In the genomic region with DNA sequence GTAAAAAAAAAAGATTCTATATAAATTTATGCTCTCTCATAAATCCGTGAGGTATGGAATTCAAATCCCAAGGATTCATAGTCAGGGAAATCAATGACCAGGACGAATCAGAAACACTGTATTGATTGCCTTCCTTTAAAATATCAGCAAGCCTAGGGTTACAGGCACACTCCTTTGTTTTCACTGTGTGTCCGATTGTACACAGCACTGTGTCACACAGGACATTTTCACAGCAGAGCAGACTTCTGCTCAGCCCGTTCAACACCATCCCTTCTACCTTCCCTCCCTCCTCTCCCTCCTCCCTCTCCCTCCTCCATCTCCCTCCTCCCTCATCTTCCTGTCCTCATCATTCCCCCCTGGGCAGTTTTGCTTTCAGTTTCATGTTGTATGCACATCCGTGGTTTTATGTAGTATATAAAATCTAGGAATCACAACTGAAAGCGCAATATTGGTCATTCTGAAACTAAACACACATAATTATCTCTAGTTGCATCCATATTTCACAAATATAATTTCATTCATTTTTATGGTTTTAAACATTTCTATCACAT, we compare ENCODE assay signal across 15 mouse cellular contexts. TPM values are rescaled to one million over a fixed set of nuclear protein-coding genes. Genes with fewer than 3 reads are reported as not detected.
DNase-seq lines count a peak whose midpoint lies in the region; ATAC-seq and TF ChIP-seq lines count a peak whose summit lies in the region.
"Had no signal": no experiment of that assay in that cellular context is flagged by ENCODE, and none has a peak within 500 bp of the region (broad histone marks: within the 10 kb centered on the region; RNA-seq: fewer than 3 reads in every experiment).

No protein-coding gene starts in this region.

- peaks cover 14% of the 10 kb centered on the region for H3K4me1 ChIP-seq in liver, adult 2 months (ENCODE audit: control insufficient read depth, insufficient read depth, low read length)
- H3K4me1 ChIP-seq in thymus, adult 2 months (replicated peaks; ENCODE audit: control insufficient read depth, insufficient read depth, low read length) = peaks cover 3% of the 10 kb centered on the region

- peak overlapping the region; percentile 22; the same call in 1 of the 2 replicates for H3K4me3 ChIP-seq in liver, adult 2 months (ENCODE audit: insufficient read depth, low read depth, low read length)
- H3K4me3 ChIP-seq in thymus, adult 2 months (ENCODE audit: control insufficient read depth, insufficient read depth, low read length) = peak overlapping the region; percentile 5; the same call in 1 of the 2 replicates

- no peaks in the 10 kb centered on the region for H3K27me3 ChIP-seq in liver, adult 2 months (ENCODE audit: control insufficient read depth, insufficient read depth, low read length)
- H3K27me3 ChIP-seq in thymus, adult 2 months (ENCODE audit: control insufficient read depth, insufficient read depth, low read length) = no peaks in the 10 kb centered on the region
- H3K27me3 ChIP-seq in splenic B cell, adult 2 months (ENCODE audit: control insufficient read depth, insufficient read depth, low read length, poor library complexity, severe bottlenecking) = no peaks in the 10 kb centered on the region; the same call in 1 of the 2 replicates
- H3K27me3 ChIP-seq: embryonic facial prominence, embryonic 13.5 days; lung, embryonic 15.5 days had no signal

- H3K79me2 ChIP-seq in liver, adult 2 months (ENCODE audit: control insufficient read depth, insufficient read depth, low read length) = no peaks in the 10 kb centered on the region

- TF ChIP-seq POLR2A in liver, adult 2 months (IDR thresholded peaks at IDR 0.05; ENCODE audit: extremely low read depth, insufficient read depth, low read length) = no peak
- TF ChIP-seq POLR2A in thymus, adult 2 months (IDR thresholded peaks at IDR 0.05; ENCODE audit: control insufficient read depth, extremely low read depth, insufficient read depth, low read length, poor library complexity) = no peak

- H3K9ac ChIP-seq in liver, adult 2 months (ENCODE audit: low read depth, low read length) = no peak overlapping the region
- H3K9ac ChIP-seq: embryonic facial prominence, embryonic 13.5 days had no signal

- peak; percentile 68 for ATAC-seq in inflammation-experienced regulatory T-cells, adult 6 months
- no peak for ATAC-seq in frontal cortex, adult (ENCODE audit: low TSS enrichment)
- ATAC-seq: forebrain, embryonic 16.5 days had no signal

- DNase-seq in liver, adult 2 months (ENCODE audit: extremely low read depth, low read depth, low spot score) = no peak
- DNase-seq in liver = no peak
- DNase-seq in thymus, adult 2 months = no peak
- no peak for DNase-seq in thymus, postnatal 25 days
- DNase-seq in splenic B cell, adult 2 months (ENCODE audit: low read depth, low spot score) = peak; percentile 36
- DNase-seq in T-cell, adult 2 months (ENCODE audit: low spot score) = no peak
- DNase-seq: cerebellum, postnatal 25 days; heart, postnatal 14 days; kidney, adult 8-10 months; right cerebral cortex, postnatal 25 days had no signal

- 42% methylated on average over 6 of the region's 6 CpGs for WGBS in liver, adult 2 months
- WGBS in thymus, adult 2 months = 48% methylated on average over 6 of the region's 6 CpGs

- H3K36me3 ChIP-seq in liver, adult 2 months (ENCODE audit: control insufficient read depth, insufficient read depth, low read length) = no peaks in the 10 kb centered on the region
- no peaks in the 10 kb centered on the region for H3K36me3 ChIP-seq in thymus, adult 2 months (ENCODE audit: control insufficient read depth, insufficient read depth, low read length)
- no peaks in the 10 kb centered on the region for H3K36me3 ChIP-seq in splenic B cell, adult 2 months (ENCODE audit: control insufficient read depth, insufficient read depth, low read length, poor library complexity, severe bottlenecking)
- H3K36me3 ChIP-seq: embryonic facial prominence, embryonic 13.5 days; lung, embryonic 15.5 days had no signal

- no peak for TF ChIP-seq CTCF in liver, adult 2 months (IDR thresholded peaks at IDR 0.05; ENCODE audit: low read depth, low read length)
- TF ChIP-seq CTCF in thymus, adult 2 months (IDR thresholded peaks at IDR 0.05; ENCODE audit: borderline replicate concordance, control insufficient read depth, extremely low read depth, insufficient read depth, low read length, poor library complexity) = no peak

- no peak overlapping the region for H3K27ac ChIP-seq in liver, adult 2 months (replicated peaks; ENCODE audit: insufficient read depth, low read depth, low read length)
- H3K27ac ChIP-seq in thymus, adult 2 months (ENCODE audit: control insufficient read depth, insufficient read depth, low read length) = no peak overlapping the region
- H3K27ac ChIP-seq: embryonic facial prominence, embryonic 13.5 days had no signal

RNA-seq across cellular contexts. Expression of a gene that starts 19.8 kb away (rescaled TPM):
- total RNA-seq in liver, adult 2 months (2014; rRNA removed) = 12.4 and 16.9 TPM in 2 replicates
- polyA plus RNA-seq in liver, adult 2 months (2012; rRNA removed) = 7.3 and 9.0 TPM in 2 replicates
- polyA plus RNA-seq in thymus, adult 2 months (2012; rRNA removed) = 5.6 and 6.5 TPM in 2 replicates
- polyA plus RNA-seq in inflammation-experienced regulatory T-cells, adult 6 months (2017; shearing (Covaris generic)) = 10 to 100 TPM; 83.7 to 93.0 (median 88.4) TPM
